Mouse (Mus musculus): ENCODE measurements around the gene Lsm4. TPM values are rescaled to one million over a fixed set of nuclear protein-coding genes. Genes with fewer than 3 reads are reported as not detected.

Lsm4 gene
- total and polyA plus RNA-seq, 3 experiments, result 152 to 2,024 (median 514) TPM

DNA sequence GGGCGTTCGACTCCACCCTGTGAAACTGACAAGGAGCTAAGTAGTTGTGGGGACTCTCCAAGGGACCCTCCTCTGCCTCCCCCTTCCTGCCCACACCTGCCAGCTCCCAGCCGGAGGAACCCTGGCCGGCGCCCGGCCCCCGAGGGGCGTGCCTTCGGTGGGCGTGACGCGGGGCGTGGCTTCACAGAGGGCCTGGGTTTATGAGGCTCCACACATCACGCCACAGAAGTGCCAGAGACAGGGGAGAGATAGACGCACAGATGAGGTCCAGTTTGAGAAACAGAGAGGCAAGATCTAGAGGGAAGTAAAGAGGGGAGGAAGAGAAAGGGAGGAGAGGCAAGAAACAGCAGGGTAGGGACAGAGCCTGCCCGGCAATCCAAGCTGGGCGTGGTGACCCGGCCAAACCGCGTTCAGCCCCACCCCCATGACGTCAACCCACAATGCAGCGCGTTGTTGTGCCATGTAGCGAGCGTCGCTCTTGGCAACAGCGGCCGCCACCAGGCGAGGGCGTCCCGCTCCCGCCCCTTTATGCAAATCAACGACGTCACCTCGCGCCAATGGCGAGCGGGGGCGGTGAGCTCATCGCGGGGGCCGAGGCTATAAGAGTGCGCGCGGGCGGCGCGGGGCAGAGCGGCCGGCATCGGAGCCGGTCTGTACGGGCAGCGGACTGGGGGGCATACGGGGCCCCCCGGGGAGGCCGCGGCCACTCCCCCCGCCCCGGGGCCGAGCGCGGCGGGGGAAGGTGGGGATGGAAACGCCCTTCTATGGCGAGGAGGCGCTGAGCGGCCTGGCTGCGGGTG is 25.5 kb downstream of the Lsm4 start, which contains the start of gene Jund (continued):
- TF ChIP-seq ZNF384 (IDR thresholded peaks at IDR 0.05; ENCODE audit: low read depth, low read length) (no peak), CHD2 (IDR thresholded peaks at IDR 0.05; ENCODE audit: low read length) (peak; percentile 16; the same call in 1 of the 2 replicates), POLR2AphosphoS5 (IDR thresholded peaks at IDR 0.05; ENCODE audit: borderline replicate concordance, low read depth, low read length) (no peak), ZKSCAN1 (IDR thresholded peaks at IDR 0.05; ENCODE audit: low read depth, low read length) (no peak), ELF1 (IDR thresholded peaks at IDR 0.05; ENCODE audit: low read depth, low read length) (peak; percentile 79), CTCF (IDR thresholded peaks at IDR 0.05 in 2 of 3, conservative IDR thresholded peaks at IDR 0.05 in 1 of 3; ENCODE audit: control insufficient read depth in 1 of 3, insufficient read depth in 1 of 3, low read depth in 2 of 3, low read length in 3 of 3, poor library complexity in 1 of 3, severe bottlenecking in 1 of 3) (no peak), NRF1 (IDR thresholded peaks at IDR 0.05; ENCODE audit: insufficient read depth, low read depth, low read length, poor library complexity, severe bottlenecking) (no peak), TCF12 (IDR thresholded peaks at IDR 0.05; ENCODE audit: low read depth, low read length) (peak; percentile 1; the same call in 1 of the 2 replicates), ETS1 (IDR thresholded peaks at IDR 0.05; ENCODE audit: low read depth, low read length) (peak; percentile 99), BHLHE40 (IDR thresholded peaks at IDR 0.05; ENCODE audit: borderline replicate concordance, low read depth, low read length) (0 out of 2 replicates have a peak, but pooled peaks have one; percentile 43), POLR2A (IDR thresholded peaks at IDR 0.05; ENCODE audit: control insufficient read depth in 1 of 2, insufficient read depth in 1 of 2, low read depth in 1 of 2, low read length in 2 of 2, poor library complexity in 1 of 2) (peak; percentile 98 to 100), TAL1 (IDR thresholded peaks at IDR 0.05; ENCODE audit: low read length) (no peak), JUND (IDR thresholded peaks at IDR 0.05; ENCODE audit: low read depth, low read length) (peak; percentile 62; the same call in 1 of the 2 replicates), KAT2A (conservative IDR thresholded peaks at IDR 0.05; ENCODE audit: low read depth, low read length) (no peak)

DNA sequence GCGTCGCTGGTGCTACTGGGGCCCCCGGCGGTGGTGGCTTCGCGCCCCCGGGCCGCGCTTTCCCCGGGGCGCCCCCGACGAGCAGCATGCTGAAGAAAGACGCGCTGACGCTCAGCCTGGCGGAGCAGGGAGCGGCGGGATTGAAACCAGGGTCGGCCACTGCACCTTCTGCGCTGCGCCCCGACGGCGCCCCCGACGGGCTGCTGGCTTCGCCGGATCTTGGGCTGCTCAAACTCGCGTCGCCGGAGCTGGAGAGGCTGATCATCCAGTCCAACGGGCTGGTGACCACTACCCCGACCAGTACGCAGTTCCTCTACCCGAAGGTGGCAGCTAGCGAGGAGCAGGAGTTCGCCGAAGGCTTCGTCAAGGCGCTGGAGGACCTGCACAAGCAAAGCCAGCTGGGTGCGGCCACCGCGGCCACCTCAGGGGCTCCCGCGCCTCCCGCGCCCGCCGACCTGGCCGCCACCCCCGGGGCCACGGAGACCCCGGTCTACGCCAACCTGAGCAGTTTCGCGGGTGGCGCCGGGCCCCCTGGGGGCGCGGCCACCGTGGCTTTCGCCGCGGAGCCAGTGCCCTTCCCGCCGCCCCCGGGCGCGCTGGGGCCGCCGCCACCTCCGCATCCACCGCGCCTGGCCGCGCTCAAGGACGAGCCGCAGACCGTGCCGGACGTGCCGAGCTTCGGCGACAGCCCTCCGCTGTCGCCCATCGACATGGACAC is 26.2 kb downstream of the Lsm4 start:
- Histone ChIP-seq H3K36me3 (ENCODE audit: control insufficient read depth in 1 of 2, insufficient read depth in 2 of 2, low read length in 2 of 2) (peaks cover 0 to 4% of the 10 kb centered on the region in 2 experiments; a peak in 2 of 4 replicates), H3K4me3 (ENCODE audit: control insufficient read depth in 1 of 2, insufficient read depth in 1 of 2, low read depth in 2 of 2, low read length in 2 of 2) (peak overlapping the region; percentile 61 to 88), H3K79me2 (ENCODE audit: control insufficient read depth, insufficient read depth, low read length, poor library complexity) (peaks cover 11% of the 10 kb centered on the region; the same call in 1 of the 2 replicates), H3K4me1 (ENCODE audit: control insufficient read depth in 1 of 2, insufficient read depth in 2 of 2, low read length in 2 of 2) (peaks cover 10 to 22% of the 10 kb centered on the region in 2 experiments), H3K27me3 (ENCODE audit: control insufficient read depth in 1 of 2, insufficient read depth in 2 of 2, low read length in 2 of 2) (no peaks in the 10 kb centered on the region), H3K9ac (ENCODE audit: control insufficient read depth, low read depth, low read length, poor library complexity, severe bottlenecking) (peak overlapping the region; percentile 78), H3K27ac (ENCODE audit: control insufficient read depth, low read depth, low read length) (peak overlapping the region; percentile 51), H3K9me3 (replicated peaks; ENCODE audit: insufficient read depth, low read length) (no peaks in the 10 kb centered on the region)
- TF ChIP-seq MYC (IDR thresholded peaks at IDR 0.05; ENCODE audit: low read depth, low read length) (no peak), ZC3H11A (IDR thresholded peaks at IDR 0.05; ENCODE audit: low read depth, low read length) (no peak), RCOR1 (IDR thresholded peaks at IDR 0.05; ENCODE audit: low read depth, low read length) (no peak), ZKSCAN1 (IDR thresholded peaks at IDR 0.05; ENCODE audit: low read depth, low read length) (no peak), TCF12 (IDR thresholded peaks at IDR 0.05; ENCODE audit: low read depth, low read length) (no peak), SIN3A (IDR thresholded peaks at IDR 0.05; ENCODE audit: low read length) (no peak), NRF1 (IDR thresholded peaks at IDR 0.05; ENCODE audit: insufficient read depth, low read depth, low read length, poor library complexity, severe bottlenecking) (no peak), POLR2AphosphoS5 (IDR thresholded peaks at IDR 0.05; ENCODE audit: borderline replicate concordance, low read depth, low read length) (no peak), ETS1 (IDR thresholded peaks at IDR 0.05; ENCODE audit: low read depth, low read length) (no peak), ELF1 (IDR thresholded peaks at IDR 0.05; ENCODE audit: low read depth, low read length) (no peak), CHD1 (IDR thresholded peaks at IDR 0.05; ENCODE audit: low read depth, low read length) (peak; percentile 71; the same call in 1 of the 2 replicates), MYB (IDR thresholded peaks at IDR 0.05; ENCODE audit: low read depth, low read length) (no peak), CHD2 (IDR thresholded peaks at IDR 0.05; ENCODE audit: low read length) (no peak), USF2 (IDR thresholded peaks at IDR 0.05; ENCODE audit: borderline replicate concordance in 1 of 2, insufficient read depth in 1 of 2, low read depth in 1 of 2, low read length in 2 of 2) (no peak), MAX (IDR thresholded peaks at IDR 0.05; ENCODE audit: low read length) (no peak), BHLHE40 (IDR thresholded peaks at IDR 0.05; ENCODE audit: borderline replicate concordance, low read depth, low read length) (no peak), TAL1 (IDR thresholded peaks at IDR 0.05; ENCODE audit: low read length) (no peak), MXI1 (IDR thresholded peaks at IDR 0.05; ENCODE audit: low read depth, low read length) (peak; percentile 12; the same call in 1 of the 2 replicates), CTCF (IDR thresholded peaks at IDR 0.05 in 2 of 3, conservative IDR thresholded peaks at IDR 0.05 in 1 of 3; ENCODE audit: control insufficient read depth in 1 of 3, insufficient read depth in 1 of 3, low read depth in 2 of 3, low read length in 3 of 3, poor library complexity in 1 of 3, severe bottlenecking in 1 of 3) (peak in 1 of 3 experiments; percentile 8; a peak in 1 of 6 replicates), HCFC1 (IDR thresholded peaks at IDR 0.05; ENCODE audit: low read depth, low read length) (no peak), GABPA (IDR thresholded peaks at IDR 0.05; ENCODE audit: low read depth, low read length) (no peak)
- no peak for DNase-seq (ENCODE audit: low read depth, low spot score)

Data from MEL (cell line).